Mouse (Mus musculus) urinary bladder, postnatal 4 days (tissue): ENCODE measurements around the gene Kdm7a.

Experiments used
- DNase-seq, 2 experiments: peaks; one replicate each; pipeline ENCODE4 v3.0.0; 2021 to 2022; ENCODE audit warnings: low spot score in 2 of 2

Gene Kdm7a

DNA sequence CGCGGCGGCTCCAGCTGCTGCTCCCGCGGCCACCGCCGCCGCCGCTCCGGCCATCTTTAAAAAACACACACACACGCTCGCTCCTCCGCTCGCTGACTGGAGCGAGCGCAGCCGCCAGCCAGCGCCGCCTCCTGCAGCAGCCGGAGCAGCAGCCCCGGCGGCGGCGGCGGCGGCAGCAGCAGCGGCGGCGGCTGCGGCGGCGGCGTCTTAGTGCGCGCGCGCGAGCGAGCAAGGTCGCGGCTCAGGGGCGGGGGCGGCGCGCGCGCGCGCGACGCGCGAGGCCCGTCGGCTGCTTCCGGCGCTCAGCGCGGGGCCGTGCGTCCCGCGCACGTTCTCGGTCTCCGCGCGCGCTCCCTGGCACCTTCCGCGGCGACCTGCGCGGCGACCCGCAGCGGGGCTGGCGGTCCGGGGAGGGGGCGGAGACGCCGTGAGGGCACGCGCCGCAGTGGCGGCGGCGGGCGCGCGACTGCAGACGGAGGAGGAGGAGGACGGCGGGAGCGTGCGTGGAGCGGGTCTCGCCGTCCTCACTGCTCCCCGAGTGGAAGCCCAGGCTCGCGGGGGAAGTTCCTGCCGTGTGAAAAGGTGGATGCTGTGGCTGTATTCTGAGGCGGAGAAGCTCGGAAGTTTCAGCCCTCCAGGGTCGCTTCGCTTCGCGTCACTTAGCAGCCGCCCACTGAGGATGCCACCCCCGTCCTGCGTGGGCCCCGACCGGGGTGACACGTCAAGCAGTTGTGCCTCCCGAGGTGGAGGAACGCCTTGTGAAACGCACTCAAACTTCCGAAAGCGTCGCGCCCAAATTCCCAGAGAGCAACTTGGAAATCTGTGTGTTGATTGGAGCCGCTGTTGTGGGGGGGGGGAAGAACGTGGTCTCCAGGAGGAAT lies at the start of gene Kdm7a:
Gene Kdm7a, minus strand, starts transcription at position 209 of the 881 bp plus-strand sequence.
- peak; percentile 80 to 87 for DNase-seq

- DNase-seq, result no peak
These were observed 48.7 kb upstream of the Kdm7a start for GRCm38 (mm10) chr6:39255271-39255670.

- DNase-seq, result no peak
These were observed 43.5 kb upstream of the Kdm7a start for GRCm38 (mm10) chr6:39250055-39250454.

- no peak for DNase-seq
These were observed 42.7 kb upstream of the Kdm7a start for GRCm38 (mm10) chr6:39249176-39249770.

GRCm38 (mm10) chr6:39244066-39244465 lies 37.5 kb upstream of the Kdm7a start:
- no peak for DNase-seq

DNA sequence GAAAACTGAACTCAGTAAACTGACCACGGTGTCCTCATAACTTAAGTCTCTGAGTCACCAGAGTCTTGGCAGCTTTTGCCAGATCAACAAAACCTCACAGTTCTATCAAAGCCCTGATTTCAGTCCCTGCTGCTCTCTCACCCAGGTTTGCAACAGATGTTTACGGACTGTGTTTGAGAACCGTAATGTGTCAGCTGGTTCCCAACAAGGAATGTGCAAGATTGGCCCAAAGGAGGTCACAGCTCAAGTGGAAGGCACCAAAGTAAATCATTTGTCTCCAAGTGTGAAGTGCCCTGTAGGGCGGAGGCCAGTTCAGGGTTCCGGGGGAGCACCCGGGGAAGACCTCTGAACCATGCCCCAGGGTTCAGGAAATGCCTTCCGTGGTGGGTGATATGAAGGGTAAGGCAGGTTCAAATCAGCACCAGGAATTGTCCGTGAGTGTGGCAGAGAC lies 36.9 kb upstream of the Kdm7a start:
- DNase-seq, result no peak

DNA sequence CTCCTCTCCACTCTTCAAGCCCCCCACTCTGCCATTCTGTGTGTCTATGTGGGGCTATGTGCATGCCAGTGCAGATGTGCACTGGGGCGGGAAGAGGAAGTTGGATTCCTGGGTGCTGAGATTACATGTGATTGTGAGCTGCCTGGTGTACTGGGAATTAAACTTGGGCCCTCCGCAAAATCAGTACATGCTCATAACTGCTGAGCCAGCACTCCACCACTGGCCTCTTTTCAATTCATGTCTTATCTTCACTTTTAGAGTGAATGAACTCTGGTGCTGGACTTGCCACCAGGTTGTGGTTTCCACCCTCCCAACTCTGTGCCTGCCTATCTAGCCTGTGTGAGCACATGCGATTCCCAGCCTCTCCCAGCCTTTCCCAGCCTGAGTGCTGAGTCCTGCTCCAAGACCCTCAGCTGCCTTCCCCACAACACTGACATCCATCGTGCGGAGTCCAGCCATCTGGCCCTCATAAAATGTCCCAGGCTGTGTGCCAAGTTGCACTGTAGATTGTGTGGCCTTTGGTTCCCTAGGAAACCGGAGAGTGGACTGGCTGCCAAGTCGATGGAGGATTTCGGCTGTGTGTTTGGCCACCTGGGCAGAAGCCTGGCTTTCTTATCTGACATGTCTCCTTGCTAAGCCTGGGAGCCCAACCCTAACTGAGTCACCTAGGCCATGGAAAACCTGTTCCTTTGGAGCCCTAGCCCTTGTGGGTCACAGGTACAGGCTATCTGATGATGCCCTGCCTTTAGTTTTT lies 36.3 kb upstream of the Kdm7a start:
- peak; percentile 82 to 83 for DNase-seq

DNA sequence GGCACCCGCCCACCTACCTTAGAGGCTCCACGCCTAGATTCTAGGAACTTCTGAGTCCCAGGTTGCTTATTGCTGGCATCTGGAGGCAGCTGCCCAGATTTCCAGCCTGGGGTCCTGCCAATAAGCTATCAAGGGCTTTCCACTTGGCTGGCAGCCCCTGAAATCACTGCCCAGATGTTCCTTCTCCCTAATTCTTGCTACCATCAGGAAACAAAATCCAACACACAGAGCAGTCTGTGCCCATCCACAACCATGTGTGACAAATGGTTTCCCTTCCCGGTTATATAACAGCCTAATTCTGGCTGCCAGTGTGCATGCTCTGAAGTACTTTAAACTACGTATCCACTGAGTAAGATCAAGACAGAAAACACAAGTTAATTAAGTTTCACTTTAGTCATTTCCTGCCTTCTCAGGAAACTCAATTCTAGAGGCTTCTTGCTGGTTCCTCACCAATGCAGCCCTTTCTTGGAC lies 34.9 kb upstream of the Kdm7a start:
- DNase-seq, result no peak

GRCm38 (mm10) chr6:39240956-39241355 lies 34.4 kb upstream of the Kdm7a start:
- DNase-seq, result no peak

DNA sequence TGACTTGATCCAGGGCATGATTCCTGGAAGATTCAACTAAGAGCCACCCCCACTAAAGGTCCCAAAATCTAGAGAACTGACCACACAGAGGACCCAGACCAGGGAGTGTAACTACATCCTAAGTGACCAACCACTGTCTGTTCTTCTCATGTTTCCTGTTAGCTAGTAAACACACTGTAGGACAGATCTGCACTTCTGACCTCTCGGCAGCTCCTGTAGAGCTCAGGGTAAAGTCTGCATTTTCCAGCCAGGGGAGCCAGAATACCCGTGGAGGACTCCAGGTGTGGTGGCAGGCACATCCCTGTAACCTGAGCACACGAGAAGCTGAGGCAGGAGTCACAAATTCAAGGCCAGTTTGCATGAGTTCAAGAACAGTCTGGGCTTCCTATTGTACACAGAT lies 31.3 kb upstream of the Kdm7a start:
- no peak for DNase-seq

- no peak for DNase-seq
These were observed 26.0 kb upstream of the Kdm7a start for GRCm38 (mm10) chr6:39232617-39233016.

- no peak for DNase-seq
These were observed 24.1 kb upstream of the Kdm7a start for GRCm38 (mm10) chr6:39230664-39231063.

- no peak for DNase-seq
These were observed 20.0 kb upstream of the Kdm7a start for GRCm38 (mm10) chr6:39226610-39226955.

- no peak for DNase-seq
These were observed 19.5 kb upstream of the Kdm7a start for GRCm38 (mm10) chr6:39225876-39226609.

GRCm38 (mm10) chr6:39223328-39223885 lies 16.8 kb upstream of the Kdm7a start:
- no peak for DNase-seq

- no peak for DNase-seq
These were observed 15.9 kb upstream of the Kdm7a start for GRCm38 (mm10) chr6:39222487-39222886.

- no peak for DNase-seq
These were observed 11.4 kb upstream of the Kdm7a start for GRCm38 (mm10) chr6:39217961-39218360.

- DNase-seq, result no peak
These were observed 10.5 kb upstream of the Kdm7a start for GRCm38 (mm10) chr6:39217138-39217537.

DNA sequence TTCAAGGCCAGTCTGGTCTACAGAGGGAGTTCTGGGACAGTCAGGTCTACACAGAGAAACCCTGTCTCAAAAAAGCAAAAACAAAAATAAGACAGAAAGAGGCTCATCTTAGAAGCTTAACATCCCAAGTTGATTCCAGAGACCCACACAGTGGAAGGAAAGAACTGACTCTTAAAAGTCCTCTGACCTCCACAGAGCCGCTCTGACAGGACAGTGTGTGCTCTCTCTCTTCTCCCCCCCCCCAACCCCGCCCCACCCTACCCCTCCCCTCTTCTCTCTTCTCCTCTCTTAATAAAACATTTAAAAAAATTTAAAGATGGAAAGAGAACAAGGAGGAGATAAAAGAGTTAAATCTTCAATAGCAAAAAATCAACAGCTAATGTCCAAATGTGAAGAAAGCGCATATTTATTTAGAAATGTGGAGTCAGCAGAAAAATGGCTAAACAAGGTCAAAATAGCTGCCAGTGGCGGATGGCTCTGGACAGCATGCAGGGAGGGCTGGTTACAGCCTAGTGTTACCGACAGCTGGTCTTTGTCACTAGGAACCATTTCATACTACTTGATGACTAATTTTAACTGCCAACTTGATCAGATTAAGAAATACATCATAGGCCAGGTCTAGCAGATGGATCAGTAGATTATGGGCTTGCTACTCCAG lies 8.5 kb upstream of the Kdm7a start:
- DNase-seq, result no peak

- DNase-seq, result no peak
These were observed 3.1 kb upstream of the Kdm7a start for GRCm38 (mm10) chr6:39209677-39210076.

- DNase-seq, result no peak
These were observed 1.6 kb upstream of the Kdm7a start for GRCm38 (mm10) chr6:39208181-39208580.
